Comparison of ENCODE assay signal across 15 mouse cellular contexts in genomic region chr1:164703560-164704131, GRCm38 (mm10).
DNase-seq lines count a peak whose midpoint lies in the region; ATAC-seq and TF ChIP-seq lines count a peak whose summit lies in the region.
"Had no signal": no experiment of that assay in that cellular context is flagged by ENCODE, and none has a peak within 500 bp of the region (broad histone marks: within the 10 kb centered on the region; RNA-seq: fewer than 3 reads in every experiment).

No protein-coding gene starts in this region.

- H3K4me2 ChIP-seq in lung, embryonic 15.5 days = no peak overlapping the region
- H3K4me2 ChIP-seq in kidney, embryonic 14.5 days (replicated peaks; ENCODE audit: low read depth, low read length) = no peak overlapping the region
- H3K4me2 ChIP-seq in liver, embryonic 11.5 days = no peak overlapping the region
- no peak overlapping the region for H3K4me2 ChIP-seq in stomach, embryonic 15.5 days
- H3K4me2 ChIP-seq in hindbrain, postnatal 0 days (ENCODE audit: low read depth, low read length) = no peak overlapping the region
- H3K4me2 ChIP-seq in heart, embryonic 11.5 days = no peak overlapping the region
- H3K4me2 ChIP-seq: embryonic facial prominence, embryonic 15.5 days; limb, embryonic 13.5 days had no signal

- H3K36me3 ChIP-seq in lung, embryonic 15.5 days = no peaks in the 10 kb centered on the region
- no peaks in the 10 kb centered on the region for H3K36me3 ChIP-seq in kidney, embryonic 14.5 days (ENCODE audit: control insufficient read depth, insufficient read depth, low read length)
- no peaks in the 10 kb centered on the region for H3K36me3 ChIP-seq in liver, embryonic 11.5 days (ENCODE audit: control insufficient read depth, insufficient read depth, low read length)
- H3K36me3 ChIP-seq in stomach, embryonic 15.5 days = no peaks in the 10 kb centered on the region
- no peaks in the 10 kb centered on the region for H3K36me3 ChIP-seq in hindbrain, postnatal 0 days (ENCODE audit: insufficient read depth, low read length)
- no peaks in the 10 kb centered on the region for H3K36me3 ChIP-seq in heart, embryonic 11.5 days (ENCODE audit: control insufficient read depth, insufficient read depth, low read length)
- H3K36me3 ChIP-seq: embryonic facial prominence, embryonic 15.5 days; forebrain, embryonic 12.5 days; hindbrain, embryonic 13.5 days; limb, embryonic 13.5 days had no signal

- no peak for DNase-seq in lung, postnatal 4 days
- DNase-seq in liver, embryonic 11.5 days (ENCODE audit: low spot score) = no peak
- no peak for DNase-seq in spleen, adult 12 weeks (ENCODE audit: low spot score)
- no peak for DNase-seq in hindbrain, postnatal 0 days (ENCODE audit: low spot score)
- DNase-seq: adrenal gland, postnatal 10 days; cerebellum, adult 2 months had no signal

- H3K9me3 ChIP-seq in lung, embryonic 15.5 days = no peaks in the 10 kb centered on the region
- 0 out of 2 replicates have a peak, but pooled peaks cover 2% of the 10 kb centered on the region for H3K9me3 ChIP-seq in kidney, embryonic 14.5 days (ENCODE audit: control insufficient read depth, low read length)
- no peaks in the 10 kb centered on the region for H3K9me3 ChIP-seq in liver, embryonic 11.5 days (ENCODE audit: control insufficient read depth, low read length)
- H3K9me3 ChIP-seq in stomach, embryonic 15.5 days = no peaks in the 10 kb centered on the region
- no peaks in the 10 kb centered on the region for H3K9me3 ChIP-seq in hindbrain, postnatal 0 days (ENCODE audit: low read length)
- H3K9me3 ChIP-seq in heart, embryonic 11.5 days (replicated peaks; ENCODE audit: control insufficient read depth, low read length) = peaks cover 3% of the 10 kb centered on the region; the same call in 1 of the 2 replicates
- H3K9me3 ChIP-seq: embryonic facial prominence, embryonic 15.5 days; forebrain, embryonic 12.5 days; hindbrain, embryonic 13.5 days; limb, embryonic 13.5 days had no signal

- TF ChIP-seq CTCF in hindbrain, postnatal 0 days (IDR thresholded peaks at IDR 0.05; ENCODE audit: low read depth) = no peak

- no peak overlapping the region for H3K9ac ChIP-seq in lung, embryonic 15.5 days
- H3K9ac ChIP-seq in kidney, embryonic 14.5 days (ENCODE audit: low read depth, low read length) = no peak overlapping the region
- no peak overlapping the region for H3K9ac ChIP-seq in liver, embryonic 11.5 days (ENCODE audit: low read depth, low read length)
- H3K9ac ChIP-seq in stomach, embryonic 15.5 days = no peak overlapping the region
- no peak overlapping the region for H3K9ac ChIP-seq in hindbrain, postnatal 0 days (replicated peaks; ENCODE audit: low read length)
- no peak overlapping the region for H3K9ac ChIP-seq in heart, embryonic 11.5 days (ENCODE audit: low read depth, low read length)
- H3K9ac ChIP-seq: embryonic facial prominence, embryonic 15.5 days; forebrain, embryonic 12.5 days; hindbrain, embryonic 13.5 days; limb, embryonic 13.5 days had no signal

- no peak overlapping the region for H3K27ac ChIP-seq in lung, embryonic 15.5 days
- no peak overlapping the region for H3K27ac ChIP-seq in kidney, embryonic 14.5 days (ENCODE audit: low read depth, low read length)
- H3K27ac ChIP-seq in liver, embryonic 11.5 days (ENCODE audit: low read depth, low read length) = peak overlapping the region; percentile 62
- peak overlapping the region; percentile 77 for H3K27ac ChIP-seq in stomach, embryonic 15.5 days
- H3K27ac ChIP-seq in hindbrain, postnatal 0 days = no peak overlapping the region
- H3K27ac ChIP-seq in heart, embryonic 11.5 days (ENCODE audit: low read depth, low read length) = no peak overlapping the region
- H3K27ac ChIP-seq: embryonic facial prominence, embryonic 15.5 days; limb, embryonic 13.5 days had no signal

- no peaks in the 10 kb centered on the region for H3K4me1 ChIP-seq in lung, embryonic 15.5 days
- no peaks in the 10 kb centered on the region for H3K4me1 ChIP-seq in kidney, embryonic 14.5 days (ENCODE audit: control insufficient read depth, insufficient read depth, low read length)
- H3K4me1 ChIP-seq in liver, embryonic 11.5 days (replicated peaks; ENCODE audit: control insufficient read depth, insufficient read depth, low read length) = no peaks in the 10 kb centered on the region
- no peaks in the 10 kb centered on the region for H3K4me1 ChIP-seq in stomach, embryonic 15.5 days
- H3K4me1 ChIP-seq in hindbrain, postnatal 0 days (ENCODE audit: insufficient read depth, low read length) = 0 out of 2 replicates have a peak, but pooled peaks cover 5% of the 10 kb centered on the region
- no peaks in the 10 kb centered on the region for H3K4me1 ChIP-seq in heart, embryonic 11.5 days (ENCODE audit: control insufficient read depth, insufficient read depth, low read length)
- H3K4me1 ChIP-seq: embryonic facial prominence, embryonic 15.5 days; limb, embryonic 13.5 days had no signal

- H3K27me3 ChIP-seq in lung, embryonic 15.5 days = no peaks in the 10 kb centered on the region
- H3K27me3 ChIP-seq in kidney, embryonic 14.5 days (ENCODE audit: control insufficient read depth, insufficient read depth, low read length) = no peaks in the 10 kb centered on the region
- no peaks in the 10 kb centered on the region for H3K27me3 ChIP-seq in liver, embryonic 11.5 days (replicated peaks; ENCODE audit: control insufficient read depth, insufficient read depth, low read length)
- no peaks in the 10 kb centered on the region for H3K27me3 ChIP-seq in stomach, embryonic 15.5 days (replicated peaks)
- no peaks in the 10 kb centered on the region for H3K27me3 ChIP-seq in hindbrain, postnatal 0 days (ENCODE audit: insufficient read depth, low read length)
- H3K27me3 ChIP-seq in heart, embryonic 11.5 days (ENCODE audit: control insufficient read depth, insufficient read depth, low read length) = no peaks in the 10 kb centered on the region
- H3K27me3 ChIP-seq: CH12.LX; embryonic facial prominence, embryonic 15.5 days; hindbrain, embryonic 13.5 days; limb, embryonic 13.5 days had no signal

- no peak overlapping the region for H3K4me3 ChIP-seq in lung, embryonic 15.5 days
- no peak overlapping the region for H3K4me3 ChIP-seq in kidney, embryonic 14.5 days (ENCODE audit: low read length)
- H3K4me3 ChIP-seq in liver, embryonic 11.5 days (ENCODE audit: low read depth, low read length) = no peak overlapping the region
- no peak overlapping the region for H3K4me3 ChIP-seq in stomach, embryonic 15.5 days (replicated peaks)
- H3K4me3 ChIP-seq in hindbrain, postnatal 0 days (ENCODE audit: low read length) = no peak overlapping the region
- no peak overlapping the region for H3K4me3 ChIP-seq in heart, embryonic 11.5 days (ENCODE audit: low read depth, low read length)
- H3K4me3 ChIP-seq: embryonic facial prominence, embryonic 15.5 days; forebrain, embryonic 12.5 days; hindbrain, embryonic 13.5 days; limb, embryonic 13.5 days had no signal

- ATAC-seq in lung, embryonic 15.5 days (ENCODE audit: borderline replicate concordance, extremely low read depth, low FRiP score, low TSS enrichment) = peak; percentile 31; the same call in 1 of the 2 replicates
- peak; percentile 49; the same call in 1 of the 2 replicates for ATAC-seq in kidney, embryonic 14.5 days (ENCODE audit: low FRiP score, low TSS enrichment)
- peak; percentile 51; the same call in 1 of the 2 replicates for ATAC-seq in liver, embryonic 11.5 days (replicated peaks; ENCODE audit: low FRiP score)
- peak; percentile 84 for ATAC-seq in stomach, embryonic 15.5 days (ENCODE audit: insufficient read depth, low FRiP score, low read depth)
- no peak for ATAC-seq in hindbrain, postnatal 0 days
- no peak for ATAC-seq in heart, embryonic 11.5 days (replicated peaks; ENCODE audit: insufficient number of reproducible peaks, low FRiP score, low TSS enrichment)

- 40% methylated on average over 4 of the region's 4 CpGs for WGBS in lung, embryonic 15.5 days
- WGBS in kidney, embryonic 14.5 days = 53% methylated on average over 4 of the region's 4 CpGs
- 60% methylated on average over 4 of the region's 4 CpGs for WGBS in liver, embryonic 11.5 days
- 46% methylated on average over 4 of the region's 4 CpGs for WGBS in stomach, embryonic 15.5 days
- 66% methylated on average over 4 of the region's 4 CpGs for whole genome bisulfite sequencing in hindbrain, postnatal 0 days
- 65% methylated on average over 4 of the region's 4 CpGs for WGBS in heart, embryonic 11.5 days (ENCODE audit: insufficient replicate concordance)

Comparison
In these comparisons a context has a peak if more than half of its experiments do, and no peak if none do; other contexts are left out.
1. ATAC-seq: peak in lung, embryonic 15.5 days (single experiment), kidney, embryonic 14.5 days (single experiment), liver, embryonic 11.5 days (single experiment) and stomach, embryonic 15.5 days (single experiment); none in hindbrain, postnatal 0 days (single experiment) and heart, embryonic 11.5 days (single experiment).
2. H3K27ac ChIP-seq: peak in liver, embryonic 11.5 days (single experiment) and stomach, embryonic 15.5 days (single experiment); none in lung, embryonic 15.5 days (single experiment), kidney, embryonic 14.5 days (single experiment), hindbrain, postnatal 0 days (single experiment) and heart, embryonic 11.5 days (single experiment).